Mouse (Mus musculus): Measurements from ENCODE around the gene Myod1. TPM values are rescaled to one million over a fixed set of nuclear protein-coding genes. Genes with fewer than 3 reads are reported as not detected.

Myod1 gene
- polyA plus RNA-seq, 2 experiments from 2014 or later = not detected

DNA sequence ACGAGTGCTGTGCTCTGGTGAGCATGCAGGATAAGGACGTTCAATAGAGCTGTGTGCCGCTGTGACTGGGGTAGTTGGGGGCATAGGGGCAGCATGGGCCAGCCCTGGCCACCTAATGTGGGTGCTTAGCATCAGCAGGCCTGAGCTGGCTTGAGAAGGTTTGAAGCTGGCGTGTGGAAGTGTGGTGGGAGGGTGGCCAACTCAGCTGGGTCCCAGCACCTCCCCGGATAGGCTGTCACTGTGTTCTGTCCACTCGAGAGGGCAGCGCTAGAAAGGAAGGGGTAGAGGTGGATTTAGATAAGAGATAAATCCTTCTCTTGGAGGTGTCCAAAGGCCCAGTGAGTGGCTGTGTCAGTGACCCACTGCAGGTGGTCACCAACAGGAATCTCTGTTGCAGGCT lies 41.2 kb downstream of the Myod1 start:
- ATAC-seq = no peak

GRCm38 (mm10) chr7:46418102-46418622 lies 41.9 kb downstream of the Myod1 start:
- no peak for ATAC-seq

GRCm38 (mm10) chr7:46421535-46421934 lies 45.3 kb downstream of the Myod1 start:
- ATAC-seq = no peak

- no peak for ATAC-seq
These were observed 45.9 kb downstream of the Myod1 start for GRCm38 (mm10) chr7:46422052-46422763.

DNA sequence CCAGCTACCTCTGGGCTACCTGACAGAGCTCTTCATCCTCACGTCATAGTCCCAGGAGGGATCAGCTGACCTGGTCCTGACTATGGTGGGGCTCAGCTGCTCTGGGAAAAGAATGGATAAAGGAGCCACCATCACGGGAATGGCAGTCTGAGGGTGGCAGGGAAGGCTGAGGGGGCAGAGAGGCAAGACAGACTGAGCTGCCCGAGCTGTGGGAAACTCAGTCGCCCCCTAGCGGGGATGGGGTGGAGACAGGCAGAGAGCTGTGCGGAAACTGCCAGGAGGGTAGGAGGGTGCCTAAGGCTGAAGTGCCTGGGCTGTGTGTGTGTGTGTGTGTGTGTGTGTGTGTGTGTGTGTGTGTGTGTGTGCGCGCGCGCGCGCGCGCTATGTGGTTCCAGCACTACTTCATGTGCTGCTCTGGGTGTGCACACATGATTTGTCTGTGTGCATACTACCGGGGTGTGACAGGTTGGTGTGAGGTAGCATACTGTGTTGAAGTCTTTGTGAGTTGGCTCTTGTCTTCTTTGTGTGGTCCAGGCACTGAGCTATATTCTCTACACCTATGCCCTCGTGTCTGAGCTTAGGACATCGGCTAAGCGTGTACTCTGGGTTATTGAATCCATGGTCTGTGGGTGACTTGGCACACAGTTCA lies 46.6 kb downstream of the Myod1 start:
- ATAC-seq = no peak

- ATAC-seq = no peak
These were observed 47.7 kb downstream of the Myod1 start for GRCm38 (mm10) chr7:46423951-46424350.

DNA sequence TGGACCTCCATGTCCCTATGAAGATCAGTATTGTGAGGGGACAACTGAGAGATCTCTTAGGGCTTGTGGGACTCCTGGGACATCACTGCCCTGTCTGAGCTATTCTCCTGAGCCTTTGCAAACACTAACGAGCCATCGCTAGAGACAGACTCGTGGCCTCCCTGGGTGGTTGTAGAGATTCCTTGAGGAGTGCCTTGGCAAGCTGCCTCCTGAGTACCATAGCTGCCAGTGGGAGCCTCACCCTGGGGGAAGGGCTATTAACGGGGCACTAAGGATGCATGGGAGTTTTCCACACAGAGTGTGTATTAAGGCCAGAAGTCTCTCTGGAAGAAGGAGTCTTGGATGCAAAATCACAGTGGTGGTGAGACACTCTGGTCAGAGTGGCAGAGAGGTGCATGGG lies 48.7 kb downstream of the Myod1 start:
- ATAC-seq = no peak

Other genes with a start within 250 kb of the Myod1 start
- not detected for gene Abcc8, start 196.4 kb upstream of the Myod1 start, polyA plus RNA-seq (2017; shearing (Covaris generic))
- not detected for gene Ush1c, start 138.0 kb upstream of the Myod1 start, polyA plus RNA-seq (2017; shearing (Covaris generic))
- gene Otog, start 135.5 kb upstream of the Myod1 start, polyA plus RNA-seq (2017; shearing (Covaris generic)) = not detected
- under 1 TPM in 1 of 2 experiments, not detected in 1; 0.05 TPM for gene Kcnc1, start 20.0 kb downstream of the Myod1 start, polyA plus RNA-seq (2017; shearing (Covaris generic))